Mouse (Mus musculus): Measurements from ENCODE around the gene Atpif1. TPM values are rescaled to one million over a fixed set of nuclear protein-coding genes. Genes with fewer than 3 reads are reported as not detected.
"Not testable (repeated sequence)": the region's sequence is repeated elsewhere in the genome, so short reads cannot be mapped to it uniquely, and the experiment has no call there.

Atpif1 gene
- polyA plus RNA-seq, 1 experiment from 2014 or later = 1,193 TPM

GRCm38 (mm10) chr4:132490273-132491010, 43.0 kb downstream of the Atpif1 start:
- no peak overlapping the region for H3K27ac ChIP-seq (ENCODE audit: low read depth, low read length)
- DNase-seq (ENCODE audit: low spot score) = no peak

DNA sequence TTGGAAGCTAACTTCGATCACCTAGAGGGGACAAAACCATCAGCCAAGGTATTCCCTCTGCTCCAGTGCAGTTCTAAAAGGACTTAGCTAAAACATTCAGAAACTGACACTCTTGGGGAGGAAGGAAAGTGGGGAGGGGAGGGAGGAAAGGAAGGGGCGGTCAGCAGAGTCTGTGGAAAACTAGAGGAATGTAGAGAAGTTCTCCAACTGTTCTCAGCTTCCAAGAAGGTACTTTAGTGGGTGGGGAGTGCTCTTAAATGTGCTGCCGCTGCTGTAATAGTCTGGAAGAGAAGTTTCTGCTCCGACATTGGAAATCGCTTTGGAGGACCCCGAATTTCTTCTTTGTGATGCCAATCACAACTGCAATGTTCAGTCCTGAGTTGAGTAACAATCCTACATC, 44.5 kb downstream of the Atpif1 start:
- DNase-seq (ENCODE audit: low spot score) = no peak
- no peak overlapping the region for H3K4me3 ChIP-seq (ENCODE audit: low read depth, low read length)
- H3K9ac ChIP-seq (ENCODE audit: low read depth, low read length) = no peak overlapping the region
- H3K36me3 ChIP-seq (ENCODE audit: control insufficient read depth, insufficient read depth, low read length) = no peaks in the 10 kb centered on the region
- no peaks in the 10 kb centered on the region for H3K27me3 ChIP-seq (ENCODE audit: control insufficient read depth, insufficient read depth, low read length)
- H3K27ac ChIP-seq (ENCODE audit: low read depth, low read length) = no peak overlapping the region
- H3K9me3 ChIP-seq (ENCODE audit: control insufficient read depth, low read length) = no peaks in the 10 kb centered on the region
- 85% methylated on average over 6 of the region's 6 CpGs for WGBS
- no peaks in the 10 kb centered on the region for H3K4me1 ChIP-seq (replicated peaks; ENCODE audit: control insufficient read depth, insufficient read depth, low read length)
- no peak for ATAC-seq (ENCODE audit: low FRiP score)
- no peak overlapping the region for H3K4me2 ChIP-seq (replicated peaks; ENCODE audit: low read depth, low read length)

More at GRCm38 (mm10) chr4:132490273-132491010, 43.0 kb downstream of the Atpif1 start:
- WGBS = 92% methylated on average over 15 of the region's 15 CpGs
- Histone ChIP-seq H3K4me2 (replicated peaks; ENCODE audit: low read depth, low read length) (no peak overlapping the region), H3K9me3 (ENCODE audit: control insufficient read depth, low read length) (no peaks in the 10 kb centered on the region), H3K9ac (ENCODE audit: low read depth, low read length) (no peak overlapping the region), H3K36me3 (ENCODE audit: control insufficient read depth, insufficient read depth, low read length) (no peaks in the 10 kb centered on the region), H3K27me3 (ENCODE audit: control insufficient read depth, insufficient read depth, low read length) (no peaks in the 10 kb centered on the region), H3K4me3 (ENCODE audit: low read depth, low read length) (no peak overlapping the region), H3K4me1 (replicated peaks; ENCODE audit: control insufficient read depth, insufficient read depth, low read length) (no peaks in the 10 kb centered on the region)
- no peak for ATAC-seq (ENCODE audit: low FRiP score)

GRCm38 (mm10) chr4:132488521-132488920, 44.9 kb downstream of the Atpif1 start:
- no peaks in the 10 kb centered on the region for H3K4me1 ChIP-seq (replicated peaks; ENCODE audit: control insufficient read depth, insufficient read depth, low read length)
- ATAC-seq (ENCODE audit: low FRiP score) = no peak

GRCm38 (mm10) chr4:132484820-132485219, 48.6 kb downstream of the Atpif1 start:
- Histone ChIP-seq H3K27ac (ENCODE audit: low read depth, low read length) (no peak overlapping the region), H3K9me3 (ENCODE audit: control insufficient read depth, low read length) (no peaks in the 10 kb centered on the region), H3K4me3 (ENCODE audit: low read depth, low read length) (no peak overlapping the region), H3K4me1 (replicated peaks; ENCODE audit: control insufficient read depth, insufficient read depth, low read length) (no peaks in the 10 kb centered on the region), H3K27me3 (ENCODE audit: control insufficient read depth, insufficient read depth, low read length) (no peaks in the 10 kb centered on the region), H3K4me2 (replicated peaks; ENCODE audit: low read depth, low read length) (no peak overlapping the region), H3K36me3 (ENCODE audit: control insufficient read depth, insufficient read depth, low read length) (no peaks in the 10 kb centered on the region), H3K9ac (ENCODE audit: low read depth, low read length) (no peak overlapping the region)
- ATAC-seq (ENCODE audit: low FRiP score) (no peak), DNase-seq (ENCODE audit: low spot score) (no peak)
- 83% methylated on average over 5 of the region's 5 CpGs for WGBS

More at GRCm38 (mm10) chr4:132488521-132488920, 44.9 kb downstream of the Atpif1 start:
- no peak overlapping the region for H3K4me3 ChIP-seq (ENCODE audit: low read depth, low read length)
- H3K27me3 ChIP-seq (ENCODE audit: control insufficient read depth, insufficient read depth, low read length) = no peaks in the 10 kb centered on the region
- H3K9me3 ChIP-seq (ENCODE audit: control insufficient read depth, low read length) = no peaks in the 10 kb centered on the region
- H3K36me3 ChIP-seq (ENCODE audit: control insufficient read depth, insufficient read depth, low read length) = no peaks in the 10 kb centered on the region
- DNase-seq (ENCODE audit: low spot score) = no peak
- H3K27ac ChIP-seq (ENCODE audit: low read depth, low read length) = no peak overlapping the region
- H3K9ac ChIP-seq (ENCODE audit: low read depth, low read length) = no peak overlapping the region
- WGBS = 91% methylated on average over 3 of the region's 3 CpGs
- H3K4me2 ChIP-seq (replicated peaks; ENCODE audit: low read depth, low read length) = no peak overlapping the region

DNA sequence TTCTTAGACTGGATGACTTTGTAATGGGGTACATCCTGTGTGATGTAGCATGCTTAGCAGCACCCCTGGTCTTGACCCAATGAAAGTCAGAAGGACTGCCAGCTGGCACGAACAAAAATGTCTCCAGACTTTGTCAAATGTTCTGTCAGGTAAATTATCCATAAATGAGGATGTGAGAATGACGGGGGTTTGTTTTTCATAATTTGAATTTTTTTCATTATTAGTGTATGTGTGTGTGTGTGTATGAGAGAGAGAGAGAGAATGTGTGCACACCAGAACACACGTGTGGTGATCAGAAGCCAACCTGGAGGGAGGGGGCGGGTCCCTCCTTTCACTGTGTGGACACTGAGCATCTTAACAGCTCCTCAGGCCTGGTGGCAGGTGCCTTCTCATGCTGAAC, 49.2 kb downstream of the Atpif1 start:
- H3K27ac ChIP-seq (ENCODE audit: low read depth, low read length) = no peak overlapping the region
- H3K4me2 ChIP-seq (replicated peaks; ENCODE audit: low read depth, low read length) = no peak overlapping the region
- ATAC-seq (ENCODE audit: low FRiP score) = no peak
- H3K4me3 ChIP-seq (ENCODE audit: low read depth, low read length) = no peak overlapping the region
- H3K9me3 ChIP-seq (ENCODE audit: control insufficient read depth, low read length) = no peaks in the 10 kb centered on the region
- 84% methylated on average over 4 of the region's 4 CpGs for WGBS
- no peaks in the 10 kb centered on the region for H3K4me1 ChIP-seq (replicated peaks; ENCODE audit: control insufficient read depth, insufficient read depth, low read length)
- no peak overlapping the region for H3K9ac ChIP-seq (ENCODE audit: low read depth, low read length)
- DNase-seq (ENCODE audit: low spot score) = no peak
- H3K27me3 ChIP-seq (ENCODE audit: control insufficient read depth, insufficient read depth, low read length) = no peaks in the 10 kb centered on the region
- no peaks in the 10 kb centered on the region for H3K36me3 ChIP-seq (ENCODE audit: control insufficient read depth, insufficient read depth, low read length)

- Histone ChIP-seq H3K36me3 (ENCODE audit: control insufficient read depth, insufficient read depth, low read length) (no peaks in the 10 kb centered on the region), H3K9ac (ENCODE audit: low read depth, low read length) (no peak overlapping the region), H3K4me3 (ENCODE audit: low read depth, low read length) (no peak overlapping the region), H3K4me2 (replicated peaks; ENCODE audit: low read depth, low read length) (no peak overlapping the region), H3K4me1 (replicated peaks; ENCODE audit: control insufficient read depth, insufficient read depth, low read length) (no peaks in the 10 kb centered on the region), H3K27me3 (ENCODE audit: control insufficient read depth, insufficient read depth, low read length) (no peaks in the 10 kb centered on the region), H3K9me3 (ENCODE audit: control insufficient read depth, low read length) (no peaks in the 10 kb centered on the region), H3K27ac (ENCODE audit: low read depth, low read length) (no peak overlapping the region)
- ATAC-seq (ENCODE audit: low FRiP score) = no peak
- WGBS = 77% methylated on average over 13 of the region's 13 CpGs
- DNase-seq (ENCODE audit: low spot score) = no peak
Measured at GRCm38 (mm10) chr4:132482956-132483608, 50.4 kb downstream of the Atpif1 start.

DNA sequence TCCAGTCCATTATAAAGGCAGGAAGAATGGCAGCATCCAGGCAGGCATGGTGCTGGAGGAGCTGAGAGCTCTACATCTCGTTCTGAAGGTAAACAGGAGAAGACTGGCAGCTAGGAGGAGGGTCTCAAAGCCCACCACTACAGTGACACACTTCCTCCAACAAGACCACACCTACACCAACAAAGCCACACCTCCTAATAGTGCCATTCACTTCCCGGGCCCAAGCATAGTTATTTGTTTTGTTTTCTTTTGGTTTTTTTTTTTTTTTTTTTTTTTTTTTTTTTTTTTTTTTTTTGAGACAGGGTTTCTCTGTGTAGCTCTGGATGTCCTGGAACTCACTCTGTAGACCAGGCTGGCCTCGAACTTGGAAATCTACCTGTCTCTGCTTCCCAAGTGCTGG, 51.4 kb downstream of the Atpif1 start:
- H3K27me3 ChIP-seq (ENCODE audit: control insufficient read depth, insufficient read depth, low read length); H3K9ac ChIP-seq (ENCODE audit: low read depth, low read length); H3K27ac ChIP-seq (ENCODE audit: low read depth, low read length); H3K4me2 ChIP-seq (replicated peaks; ENCODE audit: low read depth, low read length); DNase-seq (ENCODE audit: low spot score); H3K4me1 ChIP-seq (replicated peaks; ENCODE audit: control insufficient read depth, insufficient read depth, low read length); H3K4me3 ChIP-seq (ENCODE audit: low read depth, low read length); H3K36me3 ChIP-seq (ENCODE audit: control insufficient read depth, insufficient read depth, low read length); ATAC-seq (ENCODE audit: low FRiP score); H3K9me3 ChIP-seq (ENCODE audit: control insufficient read depth, low read length): not testable (repeated sequence)
- WGBS = 77% methylated on average over 3 of the region's 3 CpGs
